Mouse (Mus musculus) liver, embryonic 12.5 days (tissue): ENCODE results near the gene Pdyn. TPM values are rescaled to one million over a fixed set of nuclear protein-coding genes. Genes with fewer than 3 reads are reported as not detected.

ENCODE experiments used
- ATAC-seq: fragments of 200-750 bp; cut with Nextera tagmentation; 2 replicates; pipeline ENCODE4 v1.8.0; 2017; ENCODE audit warnings: moderate number of reproducible peaks, mild to moderate bottlenecking, moderate library complexity
- H3K27ac ChIP-seq: fragments of 300-500 bp; sonication (generic); 2 replicates; pipeline ENCODE4 v1.5.1; 2016; ENCODE audit warnings: mild to moderate bottlenecking
- H3K27me3 ChIP-seq: fragments of 300-500 bp; sonication (generic); replicated peaks from 2 replicates; pipeline ENCODE4 v1.6.1; 2016; ENCODE audit warnings: mild to moderate bottlenecking, moderate library complexity
- H3K36me3 ChIP-seq: fragments of 300-500 bp; sonication (generic); 2 replicates; pipeline ENCODE4 v1.6.1; 2016; ENCODE audit warnings: mild to moderate bottlenecking, moderate library complexity
- H3K4me1 ChIP-seq: fragments of 300-500 bp; sonication (generic); 2 replicates; pipeline ENCODE4 v1.6.1; 2016
- H3K4me2 ChIP-seq: fragments of 300-500 bp; sonication (generic); 2 replicates; pipeline ENCODE4 v1.6.1; 2016; ENCODE audit warnings: mild to moderate bottlenecking, moderate library complexity
- H3K4me3 ChIP-seq: fragments of 300-500 bp; sonication (generic); 2 replicates; pipeline ENCODE4 v1.5.1; 2016; ENCODE audit warnings: mild to moderate bottlenecking, moderate library complexity
- H3K9ac ChIP-seq: fragments of 300-500 bp; sonication (generic); 2 replicates; pipeline ENCODE4 v1.6.1; 2016; ENCODE audit warnings: mild to moderate bottlenecking, moderate library complexity
- H3K9me3 ChIP-seq: fragments of 300-500 bp; sonication (generic); replicated peaks from 2 replicates; pipeline ENCODE4 v1.6.1; 2016; ENCODE audit warnings: mild to moderate bottlenecking, moderate library complexity
- WGBS: fragments of 180-500 bp; shearing (Covaris S2); methylation state at CpG from one replicate; pipeline ENCODE4 v1.1.7; 2016; ENCODE audit not compliant: insufficient replicate concordance; 5-methylcytosine and 5-hydroxymethylcytosine counted together
- polyA plus RNA-seq: library from polyadenylated mRNA; unstranded; fragments of >200 nt; fragmentation: Nextera tagmentation; extraction: Ambion mirVana; gene quantifications from 2 replicates; pipeline ENCODE4 v1.2.1, GENCODE M21; 2016

Pdyn gene
- polyA plus RNA-seq, 1 experiment from 2014 or later, result 0.13 TPM

GRCm38 (mm10) chr2:129653632-129654031 is 46.0 kb downstream of the Pdyn start:
- Histone ChIP-seq H3K4me3 (no peak overlapping the region), H3K4me1 (no peaks in the 10 kb centered on the region), H3K9me3 (no peaks in the 10 kb centered on the region), H3K27me3 (no peaks in the 10 kb centered on the region), H3K9ac (no peak overlapping the region), H3K4me2 (no peak overlapping the region), H3K36me3 (no peaks in the 10 kb centered on the region), H3K27ac (no peak overlapping the region)
- ATAC-seq, result no peak
- 27% methylated on average over 2 of the region's 2 CpGs for WGBS

GRCm38 (mm10) chr2:129652616-129653015 is 47.0 kb downstream of the Pdyn start:
- no peak for ATAC-seq
- Histone ChIP-seq H3K9ac (no peak overlapping the region), H3K27me3 (no peaks in the 10 kb centered on the region), H3K4me2 (no peak overlapping the region), H3K36me3 (no peaks in the 10 kb centered on the region), H3K4me3 (no peak overlapping the region), H3K9me3 (no peaks in the 10 kb centered on the region), H3K4me1 (no peaks in the 10 kb centered on the region), H3K27ac (no peak overlapping the region)
- 53% methylated on average over 4 of the region's 4 CpGs for WGBS

Other genes with a start within 250 kb of the Pdyn start
- not detected in 2 replicates for gene F830045P16Rik, start 163.2 kb downstream of the Pdyn start, polyA plus RNA-seq
- 20.7 and 22.6 TPM in 2 replicates for gene Sirpa, start 107.0 kb downstream of the Pdyn start, polyA plus RNA-seq
- gene Stk35, start 100.7 kb upstream of the Pdyn start, polyA plus RNA-seq, result 10.0 and 11.1 TPM in 2 replicates